Mouse (Mus musculus): Measurements from ENCODE around the gene Asb2.
A peak's percentile ranks its signal among the peaks of the same experiment; 100 is the strongest.

Asb2 gene

GRCm38 (mm10) chr12:103322801-103323200 lies 33.0 kb downstream of the Asb2 start:
- DNase-seq (ENCODE audit: low spot score in 2 of 2) = no peak

- no peak for DNase-seq (ENCODE audit: low spot score in 2 of 2)
Measured at GRCm38 (mm10) chr12:103315831-103316545, 39.8 kb downstream of the Asb2 start.

GRCm38 (mm10) chr12:103314640-103315361 lies 41.0 kb downstream of the Asb2 start:
- no peak for DNase-seq (ENCODE audit: low spot score in 2 of 2)

- no peak for DNase-seq (ENCODE audit: low spot score in 2 of 2)
Measured at GRCm38 (mm10) chr12:103313871-103314639, 41.7 kb downstream of the Asb2 start.

- DNase-seq (ENCODE audit: low spot score in 2 of 2) = no peak
Measured at GRCm38 (mm10) chr12:103313274-103313673, 42.5 kb downstream of the Asb2 start.

GRCm38 (mm10) chr12:103311921-103312320 lies 43.9 kb downstream of the Asb2 start:
- DNase-seq (ENCODE audit: low spot score in 2 of 2) = no peak

- no peak for DNase-seq (ENCODE audit: low spot score in 2 of 2)
Measured at GRCm38 (mm10) chr12:103310744-103311267, 45.0 kb downstream of the Asb2 start, which contains the start of gene Fam181a. Gene Fam181a (plus strand): TSS chr12:103310975.

- no peak for DNase-seq (ENCODE audit: low spot score in 2 of 2)
Measured at GRCm38 (mm10) chr12:103306720-103307119, 49.1 kb downstream of the Asb2 start.

GRCm38 (mm10) chr12:103306224-103306623 lies 49.6 kb downstream of the Asb2 start:
- DNase-seq (ENCODE audit: low spot score in 2 of 2) = no peak

GRCm38 (mm10) chr12:103302960-103303359 lies 52.8 kb downstream of the Asb2 start:
- DNase-seq (ENCODE audit: low spot score in 2 of 2) = no peak

GRCm38 (mm10) chr12:103301645-103302044 lies 54.2 kb downstream of the Asb2 start:
- peak; percentile 39 to 41 for DNase-seq (ENCODE audit: low spot score in 2 of 2)

- no peak for DNase-seq (ENCODE audit: low spot score in 2 of 2)
Measured at GRCm38 (mm10) chr12:103300493-103300892, 55.3 kb downstream of the Asb2 start.

GRCm38 (mm10) chr12:103296292-103296691 lies 59.5 kb downstream of the Asb2 start:
- DNase-seq (ENCODE audit: low spot score in 2 of 2) = no peak

GRCm38 (mm10) chr12:103292366-103292765 lies 63.4 kb downstream of the Asb2 start:
- DNase-seq (ENCODE audit: low spot score in 2 of 2) = no peak

GRCm38 (mm10) chr12:103287276-103287675 lies 68.5 kb downstream of the Asb2 start:
- no peak for DNase-seq (ENCODE audit: low spot score in 2 of 2)

- no peak for DNase-seq (ENCODE audit: low spot score in 2 of 2)
Measured at GRCm38 (mm10) chr12:103283411-103283810, 72.4 kb downstream of the Asb2 start.

GRCm38 (mm10) chr12:103282936-103283335 lies 72.9 kb downstream of the Asb2 start:
- DNase-seq (ENCODE audit: low spot score in 2 of 2) = no peak

- DNase-seq (ENCODE audit: low spot score in 2 of 2) = peak in 1 of 2 experiments; percentile 62
Measured at GRCm38 (mm10) chr12:103281912-103282311, 73.9 kb downstream of the Asb2 start.

- DNase-seq (ENCODE audit: low spot score in 2 of 2) = no peak
Measured at GRCm38 (mm10) chr12:103281491-103281890, 74.3 kb downstream of the Asb2 start.

GRCm38 (mm10) chr12:103276422-103276821 lies 79.4 kb downstream of the Asb2 start:
- DNase-seq (ENCODE audit: low spot score in 2 of 2) = no peak

- DNase-seq (ENCODE audit: low spot score in 2 of 2) = no peak
Measured at GRCm38 (mm10) chr12:103273732-103274131, 82.1 kb downstream of the Asb2 start.

- DNase-seq (ENCODE audit: low spot score in 2 of 2) = no peak
Measured at GRCm38 (mm10) chr12:103273051-103273450, 82.8 kb downstream of the Asb2 start.

Measured in urinary bladder, postnatal 36 days (tissue).